Mouse (Mus musculus) left cerebral cortex, adult 18-20 months (tissue): ENCODE results near the gene Mamdc2. TPM values are rescaled to one million over a fixed set of nuclear protein-coding genes. Genes with fewer than 3 reads are reported as not detected.

Experiments used
- DNase-seq, 2 experiments: peaks; one replicate each; pipeline ENCODE4 v3.0.0; 2021 to 2022; ENCODE audit warnings: low spot score in 2 of 2, mixed read lengths in 1 of 2
- total RNA-seq, 2 experiments: library from RNA; stranded (reverse); gene quantifications; 2 replicates each; pipeline ENCODE4 v1.2.3; 2021

The Mamdc2 gene
- total RNA-seq, 2 experiments from 2014 or later = 0.63 to 1.2 TPM

DNA sequence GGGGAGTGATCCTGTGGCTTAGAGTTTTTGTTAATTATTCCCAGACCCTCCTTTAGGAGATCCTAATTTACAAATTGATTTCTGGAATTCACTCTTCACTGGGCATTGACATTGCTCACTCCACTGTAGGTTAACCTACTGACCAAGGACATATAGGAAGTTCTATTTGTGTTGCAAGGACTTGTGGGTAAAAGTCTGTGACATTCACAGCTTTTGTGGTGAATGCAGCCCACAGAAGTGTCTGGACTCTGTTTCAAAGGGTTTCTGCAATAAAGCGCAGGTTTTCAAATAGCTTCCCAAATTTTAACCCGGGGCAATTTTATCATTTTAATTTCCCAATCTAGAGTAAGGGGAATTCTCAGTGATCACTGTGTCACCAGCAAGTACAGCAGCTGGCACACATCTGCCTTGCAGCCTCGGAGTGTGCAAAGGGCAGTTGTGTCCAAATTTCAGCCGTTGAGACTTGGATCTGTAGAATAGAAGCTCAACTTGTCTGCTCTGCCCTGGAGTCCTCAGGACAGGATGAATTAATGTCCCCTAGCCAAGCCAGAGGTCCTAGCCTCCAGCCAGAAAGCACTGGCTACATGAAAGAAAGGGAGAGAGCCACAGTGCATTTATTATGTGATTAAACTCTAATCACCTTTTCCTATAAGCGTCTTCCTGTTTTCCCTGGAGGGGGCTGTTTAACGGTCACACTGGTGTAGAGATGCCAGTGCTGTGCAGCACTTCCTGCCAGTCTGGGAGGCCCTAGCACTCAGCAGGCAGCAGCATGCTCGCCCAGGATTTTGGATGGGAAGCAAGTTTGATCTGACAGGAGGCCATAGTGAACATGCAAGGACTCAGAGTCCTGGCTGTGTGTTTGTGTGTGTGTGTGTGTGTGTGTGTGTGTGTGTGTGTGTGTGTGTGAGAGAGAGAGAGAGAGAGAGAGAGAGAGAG, 3.1 kb downstream of the Mamdc2 start:
- DNase-seq = no peak

GRCm38 (mm10) chr19:23435731-23436130, 12.5 kb downstream of the Mamdc2 start:
- DNase-seq = no peak

GRCm38 (mm10) chr19:23434433-23434832, 13.8 kb downstream of the Mamdc2 start:
- no peak for DNase-seq

- no peak for DNase-seq
Observed at GRCm38 (mm10) chr19:23417668-23418067, 30.6 kb downstream of the Mamdc2 start.

DNA sequence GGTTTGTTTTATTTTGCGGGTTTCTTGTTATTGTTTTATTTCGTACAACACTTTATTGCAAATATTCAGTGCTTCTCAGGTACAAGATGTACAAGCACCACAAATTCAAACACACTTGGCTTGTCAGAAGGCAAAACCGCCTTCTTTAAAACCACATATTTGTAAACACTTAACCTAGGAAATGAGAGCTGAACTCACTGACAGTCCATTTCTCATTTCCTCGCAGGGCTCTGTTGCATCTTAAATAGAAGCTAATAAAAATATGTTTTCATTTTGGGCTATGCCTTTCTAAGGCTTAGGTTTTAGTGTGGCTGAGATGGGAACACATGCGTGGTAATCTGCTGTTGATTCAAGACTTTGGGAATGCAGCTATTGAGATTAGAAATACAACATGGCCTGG, 37.4 kb downstream of the Mamdc2 start:
- no peak for DNase-seq

- no peak for DNase-seq
Observed at GRCm38 (mm10) chr19:23410328-23410727, 37.9 kb downstream of the Mamdc2 start.

DNA sequence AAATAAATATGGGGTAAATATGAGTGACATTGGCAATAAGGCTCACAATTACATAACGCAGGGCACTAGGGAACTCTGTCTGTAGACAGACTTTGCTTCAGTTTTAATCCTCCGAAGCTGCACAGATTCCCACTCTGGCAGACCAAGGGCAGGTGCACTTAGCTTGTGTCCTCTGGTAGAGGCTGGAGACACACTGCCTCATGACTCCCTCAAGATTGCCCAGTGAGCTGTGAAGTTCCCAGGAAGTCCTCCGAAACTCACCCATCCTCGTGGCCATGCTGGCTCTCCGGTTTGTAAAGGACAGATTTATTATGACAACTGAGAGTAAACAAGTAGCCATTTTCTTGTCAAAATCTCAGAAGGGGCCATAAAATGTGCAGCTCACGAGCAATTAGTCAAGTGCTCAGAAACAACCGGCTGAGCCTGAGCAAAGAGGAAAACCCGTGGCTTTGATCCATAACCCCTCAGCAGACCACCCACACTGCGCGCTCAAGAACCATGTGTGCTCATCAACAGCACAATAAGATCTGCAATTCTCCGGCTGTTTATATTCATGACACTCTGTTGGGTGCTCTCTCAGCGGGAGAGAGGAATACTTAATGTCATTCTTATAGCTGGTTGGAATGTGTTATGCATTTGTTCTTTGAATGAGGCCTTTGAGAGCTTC, 46.6 kb downstream of the Mamdc2 start:
- no peak for DNase-seq

DNA sequence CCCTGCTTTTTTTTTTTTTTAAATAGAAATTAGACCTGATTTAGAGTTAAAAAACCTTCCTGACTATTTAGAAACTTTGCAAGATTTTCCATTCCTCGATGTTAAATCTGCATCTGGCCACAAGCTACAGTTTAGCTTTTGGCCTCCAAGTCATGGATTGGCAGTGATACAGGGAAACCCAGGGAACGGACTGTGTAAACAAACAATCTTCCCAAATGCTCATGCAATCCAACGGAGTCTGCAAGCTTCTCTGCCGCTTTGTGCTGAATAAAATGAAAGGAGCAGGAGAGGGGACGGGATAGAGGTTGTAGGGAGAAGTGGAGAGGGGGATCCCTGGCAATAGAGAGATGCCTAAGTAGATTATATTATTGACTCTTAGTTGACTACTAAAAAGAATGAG, 47.8 kb downstream of the Mamdc2 start:
- DNase-seq = no peak

- DNase-seq = no peak
Observed at GRCm38 (mm10) chr19:23395956-23396355, 52.3 kb downstream of the Mamdc2 start.

DNA sequence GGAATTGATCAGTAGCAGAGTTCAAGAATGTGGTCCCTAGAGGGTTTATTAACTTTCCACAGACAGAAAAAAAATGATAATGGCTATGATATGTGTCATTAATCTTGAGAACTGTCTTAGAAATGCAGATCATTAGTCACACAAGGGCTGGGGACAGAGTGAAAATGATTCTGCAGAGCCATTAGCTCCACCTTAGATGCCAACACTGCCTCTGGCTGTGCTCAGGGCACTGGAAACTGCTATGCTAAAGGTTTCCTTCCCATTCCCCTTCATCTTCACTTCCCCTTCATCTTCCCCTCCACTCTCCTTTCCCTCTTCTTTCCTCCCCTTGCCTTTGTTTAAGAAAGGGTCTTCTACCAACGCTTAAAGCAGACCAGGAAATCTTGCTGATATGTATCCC, 53.6 kb downstream of the Mamdc2 start:
- no peak for DNase-seq

- no peak for DNase-seq
Observed at GRCm38 (mm10) chr19:23388862-23389272, 59.4 kb downstream of the Mamdc2 start.

DNA sequence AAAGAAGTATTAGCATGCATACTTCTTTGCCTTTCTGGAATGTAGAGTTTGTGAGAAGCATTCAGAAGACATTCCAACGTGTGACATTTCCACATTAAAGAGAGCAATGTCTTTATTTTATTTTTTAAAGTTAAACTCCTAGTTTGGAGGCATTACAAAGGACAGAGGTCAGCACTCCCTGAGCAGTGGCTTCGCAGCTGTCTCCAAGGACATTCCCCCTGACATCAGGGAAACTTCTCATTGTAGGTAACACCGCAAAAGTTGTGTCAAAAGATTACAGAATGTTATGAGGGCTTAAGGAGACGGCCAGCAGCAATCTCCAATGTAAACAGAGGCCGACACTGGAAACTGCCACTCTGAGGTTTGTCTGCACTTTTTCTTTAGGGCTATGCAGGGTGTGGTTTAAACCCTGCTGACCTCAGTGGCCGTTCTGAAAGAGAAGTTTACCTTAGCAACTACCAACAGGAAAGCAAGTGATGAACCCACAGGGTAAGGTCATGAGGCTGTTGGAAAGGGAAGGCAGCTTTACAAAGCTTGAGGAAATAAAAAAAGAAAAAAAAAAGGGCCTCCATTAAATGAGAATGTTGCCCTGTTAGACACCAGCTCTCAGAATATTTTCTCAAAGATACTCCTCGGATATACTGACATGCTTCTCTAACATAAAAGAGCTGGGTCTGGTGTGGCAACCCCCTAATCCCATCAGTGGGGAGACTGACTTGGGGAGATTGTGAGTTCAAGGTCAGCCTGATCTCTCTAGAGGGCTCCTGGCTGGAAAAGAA, 60.0 kb downstream of the Mamdc2 start:
- no peak for DNase-seq

DNA sequence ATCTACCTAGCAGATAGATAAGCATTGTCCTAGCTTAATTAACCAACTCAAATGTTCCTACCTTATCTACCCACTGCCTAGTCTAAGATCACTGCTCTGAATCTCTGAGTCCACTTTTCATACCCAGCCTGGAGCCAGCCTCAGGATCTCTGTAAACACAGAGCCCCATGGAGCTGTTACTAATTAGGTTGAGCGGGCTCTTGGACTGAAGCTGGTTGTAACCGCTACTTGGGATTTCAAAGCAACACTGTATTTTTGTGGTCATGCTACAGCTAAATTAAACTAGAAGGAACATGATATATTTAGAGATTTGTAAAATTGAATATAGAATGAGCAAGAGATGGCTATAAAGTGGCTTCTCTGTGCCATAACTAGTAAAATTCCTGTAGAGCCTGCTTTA, 65.8 kb downstream of the Mamdc2 start:
- no peak for DNase-seq

DNA sequence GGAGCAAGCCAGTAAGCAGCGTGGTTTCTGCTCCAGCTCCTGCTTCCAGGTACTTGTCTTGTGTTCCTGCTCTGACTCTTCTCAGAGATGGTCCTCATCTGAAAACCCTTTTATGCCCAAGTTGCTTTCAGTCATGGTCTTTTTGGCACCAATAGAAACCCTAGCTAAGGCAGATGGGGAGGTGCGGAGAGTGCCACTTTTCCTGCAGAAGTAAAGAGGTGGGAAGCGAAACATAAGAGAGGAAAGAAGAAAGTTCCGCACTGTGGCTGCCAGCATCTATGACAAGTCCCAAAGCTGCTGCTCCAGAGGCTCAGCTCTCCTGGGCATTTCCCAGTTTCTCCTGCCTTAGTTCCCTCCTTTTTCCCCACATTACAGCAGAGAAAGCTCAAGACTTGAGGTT, 67.3 kb downstream of the Mamdc2 start:
- DNase-seq = no peak

- no peak for DNase-seq
Observed at GRCm38 (mm10) chr19:23379752-23380504, 68.3 kb downstream of the Mamdc2 start.

- DNase-seq = no peak
Observed at GRCm38 (mm10) chr19:23376536-23377201, 71.6 kb downstream of the Mamdc2 start.

DNA sequence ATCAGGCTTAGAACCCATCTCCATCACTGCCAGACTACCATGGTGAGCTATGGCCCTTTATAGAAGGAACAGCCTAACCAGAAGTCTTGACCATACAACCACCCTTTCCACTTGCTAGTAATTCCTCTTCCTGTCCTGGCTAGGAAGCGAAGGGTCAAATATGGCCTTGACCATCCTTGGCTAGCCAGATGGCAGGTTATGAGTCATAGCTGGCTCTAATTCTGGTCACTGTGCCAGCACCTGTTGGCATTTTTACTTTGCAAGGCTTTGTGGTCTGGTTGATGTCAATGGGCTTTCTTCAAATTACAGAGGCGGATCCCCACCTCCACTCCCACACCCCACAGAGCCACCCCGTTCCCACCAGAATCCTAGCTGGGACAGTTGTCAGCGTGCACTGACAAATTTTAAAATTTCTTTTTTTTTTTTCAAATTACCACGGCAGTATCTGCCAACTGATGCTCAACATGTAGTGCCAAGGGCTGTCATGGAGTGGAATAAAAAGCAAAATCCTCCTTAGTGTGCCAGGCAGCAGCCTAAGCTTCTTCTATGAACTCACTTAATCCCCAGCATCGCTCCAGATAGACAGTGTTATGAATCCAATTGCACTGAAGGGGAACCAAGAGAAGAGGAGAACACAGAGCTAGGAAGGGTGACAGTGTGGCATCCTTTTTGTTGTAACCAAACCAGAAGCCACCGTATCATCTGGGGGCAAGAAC, 73.1 kb downstream of the Mamdc2 start:
- DNase-seq = no peak

DNA sequence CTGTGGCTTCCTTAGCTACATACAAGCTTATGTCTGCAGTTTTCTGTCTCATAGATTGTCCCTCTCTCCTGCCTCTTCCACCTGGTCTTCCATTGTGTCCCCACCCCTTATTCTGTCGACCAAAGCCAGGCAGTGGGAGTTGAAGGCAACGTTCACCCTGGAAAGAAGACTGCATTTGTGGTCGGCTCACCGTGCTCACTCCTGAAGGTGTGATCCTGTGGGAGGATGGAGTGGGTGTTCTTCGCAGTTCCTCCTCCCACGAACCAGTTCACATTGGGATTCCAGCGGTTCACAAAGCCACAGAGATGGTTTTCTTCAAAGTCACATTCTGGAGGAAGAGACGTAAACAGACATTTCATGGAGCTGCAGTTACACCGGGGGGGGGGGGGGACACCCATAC, 74.5 kb downstream of the Mamdc2 start:
- DNase-seq = peak; percentile 39 to 43

DNA sequence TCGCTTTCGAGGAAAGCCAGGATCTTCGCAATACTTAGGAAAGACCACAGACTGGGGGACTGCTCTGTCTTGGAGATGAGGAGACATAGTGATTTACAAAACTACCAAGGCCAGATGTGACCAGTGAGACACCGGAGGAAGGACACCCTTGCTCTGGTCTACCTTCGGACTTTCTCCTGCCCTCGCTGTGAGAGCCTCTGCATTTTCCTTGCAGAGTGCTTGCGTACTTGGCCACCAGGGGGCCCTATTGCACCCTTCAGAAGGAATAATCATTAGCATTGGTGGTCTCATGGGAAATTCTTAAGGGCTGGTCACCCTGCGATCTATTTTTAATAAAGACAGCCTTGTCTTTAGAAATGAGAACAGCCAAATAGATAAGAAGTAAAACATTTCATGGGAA, 75.0 kb downstream of the Mamdc2 start:
- peak; percentile 69 to 75 for DNase-seq

DNA sequence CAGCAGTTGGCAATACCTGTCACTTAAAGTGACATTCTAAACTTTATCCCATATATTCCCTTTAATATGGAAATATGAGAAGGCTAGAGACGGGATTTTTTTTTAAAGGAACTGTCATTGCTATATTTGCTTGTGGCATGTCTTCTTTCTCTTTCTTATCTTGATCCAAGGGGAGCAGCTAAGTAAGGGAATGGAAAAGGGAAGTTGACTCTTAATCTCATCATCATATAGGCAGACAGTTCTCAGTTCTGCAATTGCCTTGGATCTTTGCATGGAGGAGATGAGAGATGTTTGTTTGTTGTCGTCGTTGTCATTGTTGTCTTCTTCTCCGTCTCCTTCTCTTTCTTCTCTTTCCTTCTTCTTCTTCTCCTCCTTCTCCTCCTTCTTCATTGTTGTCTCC, 79.0 kb downstream of the Mamdc2 start:
- DNase-seq = no peak
